ENCODE assay signal across 10 mouse cellular contexts in the genomic region with DNA sequence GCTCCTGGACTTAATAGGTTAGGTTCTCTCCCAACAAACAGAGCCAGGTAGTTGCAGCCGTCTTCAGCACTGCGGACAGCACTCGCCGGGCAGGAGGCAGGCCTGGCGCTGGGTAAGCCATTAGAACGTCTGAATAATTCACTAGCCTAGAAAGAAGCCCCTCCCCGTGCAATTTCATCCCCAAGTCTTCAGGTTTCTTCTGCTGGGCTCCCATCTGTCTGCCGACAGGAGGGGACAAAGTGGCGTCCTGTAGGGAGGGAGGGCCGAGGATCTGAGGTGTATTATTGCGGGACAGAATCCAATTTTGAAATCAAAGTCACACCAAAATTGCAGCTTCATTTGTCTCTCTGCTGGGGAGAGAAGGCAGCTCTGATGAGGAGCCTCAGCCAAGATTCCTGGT. TPM values are rescaled to one million over a fixed set of nuclear protein-coding genes. Genes with fewer than 3 reads are reported as not detected.
DNase-seq lines count a peak whose midpoint lies in the region; ATAC-seq and TF ChIP-seq lines count a peak whose summit lies in the region.
"Had no signal": no experiment of that assay in that cellular context is flagged by ENCODE, and none has a peak within 500 bp of the region (broad histone marks: within the 10 kb centered on the region; RNA-seq: fewer than 3 reads in every experiment).

No protein-coding gene starts in this region.

- H3K4me1 ChIP-seq in forebrain, postnatal 0 days (ENCODE audit: insufficient read depth): no peaks in the 10 kb centered on the region
- H3K4me1 ChIP-seq in neural tube, embryonic 11.5 days (ENCODE audit: control insufficient read depth, insufficient read depth, low read length): no peaks in the 10 kb centered on the region
- H3K4me1 ChIP-seq: limb, embryonic 15.5 days had no signal

- DNase-seq in adrenal gland, adult (ENCODE audit: inconsistent age in 2 of 2, low spot score in 1 of 2): peak; percentile 10 to 32
- no peak for DNase-seq in adrenal gland, adult 8-10 months
- DNase-seq in testis, postnatal 10 days (ENCODE audit: low spot score): peak; percentile 66
- no peak for DNase-seq in testis, postnatal 14 days (ENCODE audit: low spot score)
- no peak for DNase-seq in forebrain, postnatal 0 days
- DNase-seq in neural tube, embryonic 11.5 days (ENCODE audit: low spot score): peak; percentile 49
- DNase-seq in left cerebral cortex, adult 9 months (ENCODE audit: low spot score in 2 of 2): no peak
- DNase-seq in left cerebral cortex, postnatal 10 days (ENCODE audit: extremely low spot score in 1 of 2, low spot score in 2 of 2): no peak

- 0 out of 2 replicates have a peak overlapping the region, but pooled peaks have one; percentile 15 for H3K27ac ChIP-seq in forebrain, postnatal 0 days (ENCODE audit: low read depth, low read length)
- H3K27ac ChIP-seq in neural tube, embryonic 11.5 days (ENCODE audit: low read depth, low read length): no peak overlapping the region
- H3K27ac ChIP-seq: limb, embryonic 15.5 days had no signal

- H3K9me3 ChIP-seq in forebrain, postnatal 0 days (ENCODE audit: low read length): no peaks in the 10 kb centered on the region
- no peaks in the 10 kb centered on the region for H3K9me3 ChIP-seq in neural tube, embryonic 11.5 days (ENCODE audit: control insufficient read depth, low read length)
- H3K9me3 ChIP-seq: limb, embryonic 15.5 days had no signal

- no peak overlapping the region for H3K4me3 ChIP-seq in forebrain, postnatal 0 days (ENCODE audit: low read depth, low read length)
- no peak overlapping the region for H3K4me3 ChIP-seq in neural tube, embryonic 11.5 days (ENCODE audit: low read depth, low read length)
- H3K4me3 ChIP-seq: limb, embryonic 15.5 days had no signal

- no peak overlapping the region for H3K4me2 ChIP-seq in forebrain, postnatal 0 days (ENCODE audit: low read depth)
- H3K4me2 ChIP-seq in neural tube, embryonic 11.5 days (ENCODE audit: low read depth): no peak overlapping the region
- H3K4me2 ChIP-seq: limb, embryonic 15.5 days had no signal

- H3K9ac ChIP-seq in forebrain, postnatal 0 days: no peak overlapping the region
- H3K9ac ChIP-seq in neural tube, embryonic 11.5 days (ENCODE audit: low read length): no peak overlapping the region
- H3K9ac ChIP-seq: limb, embryonic 15.5 days had no signal

- no peaks in the 10 kb centered on the region for H3K36me3 ChIP-seq in forebrain, postnatal 0 days (ENCODE audit: insufficient read depth)
- H3K36me3 ChIP-seq in neural tube, embryonic 11.5 days (ENCODE audit: control insufficient read depth, insufficient read depth, low read length): no peaks in the 10 kb centered on the region
- H3K36me3 ChIP-seq: limb, embryonic 15.5 days had no signal

- 5% methylated on average over 11 of the region's 11 CpGs for WGBS in forebrain, postnatal 0 days
- 3% methylated on average over 11 of the region's 11 CpGs for WGBS in neural tube, embryonic 11.5 days

- no peak for TF ChIP-seq CTCF in forebrain, postnatal 0 days (IDR thresholded peaks at IDR 0.05; ENCODE audit: low read depth)

- H3K27me3 ChIP-seq in forebrain, postnatal 0 days (ENCODE audit: insufficient read depth, low read length): no peaks in the 10 kb centered on the region
- no peaks in the 10 kb centered on the region for H3K27me3 ChIP-seq in neural tube, embryonic 11.5 days (ENCODE audit: control insufficient read depth, insufficient read depth, low read length)
- H3K27me3 ChIP-seq: limb, embryonic 15.5 days had no signal

- ATAC-seq in forebrain, postnatal 0 days: peak; percentile 29; the same call in 1 of the 2 replicates
- no peak for ATAC-seq in neural tube, embryonic 11.5 days (ENCODE audit: insufficient read depth, low FRiP score, low TSS enrichment)

- intact Hi-C loops in left cerebral cortex, postnatal 10 days (cut with DNase I): no loop called here

RNA-seq across cellular contexts. Expression of gene Rph3a, which starts 58.9 kb away (rescaled TPM):
- 1 to 10 TPM; 3.5 to 9.1 (median 6.0) TPM for total RNA-seq in adrenal gland, adult 8-10 months (2022)
- 39.2 and 44.1 TPM in 2 replicates for total RNA-seq in forebrain, postnatal 0 days (2014; rRNA removed)
- 29.5 and 36.4 TPM in 2 replicates for polyA plus RNA-seq in forebrain, postnatal 0 days (2015; fragmentation: Nextera tagmentation; extraction: Ambion mirVana)
- polyA plus RNA-seq in neural tube, embryonic 11.5 days (2014; fragmentation: Nextera tagmentation; extraction: Ambion mirVana): 0.99 and 1.5 TPM in 2 replicates
- total RNA-seq in left cerebral cortex, postnatal 10 days (2021): 100 to 1,000 TPM; 188 to 210 TPM
- total RNA-seq: common myeloid progenitor, adult 5-6 weeks had no signal

Comparison
In these comparisons a context has a peak if more than half of its experiments do, and no peak if none do; other contexts are left out.
1. DNase-seq: peak in adrenal gland, adult (2 of 2), testis, postnatal 10 days (single experiment) and neural tube, embryonic 11.5 days (single experiment); none in adrenal gland, adult 8-10 months (single experiment), testis, postnatal 14 days (single experiment), forebrain, postnatal 0 days (single experiment), left cerebral cortex, adult 9 months (0 of 2) and left cerebral cortex, postnatal 10 days (0 of 2).